In the genomic region with DNA sequence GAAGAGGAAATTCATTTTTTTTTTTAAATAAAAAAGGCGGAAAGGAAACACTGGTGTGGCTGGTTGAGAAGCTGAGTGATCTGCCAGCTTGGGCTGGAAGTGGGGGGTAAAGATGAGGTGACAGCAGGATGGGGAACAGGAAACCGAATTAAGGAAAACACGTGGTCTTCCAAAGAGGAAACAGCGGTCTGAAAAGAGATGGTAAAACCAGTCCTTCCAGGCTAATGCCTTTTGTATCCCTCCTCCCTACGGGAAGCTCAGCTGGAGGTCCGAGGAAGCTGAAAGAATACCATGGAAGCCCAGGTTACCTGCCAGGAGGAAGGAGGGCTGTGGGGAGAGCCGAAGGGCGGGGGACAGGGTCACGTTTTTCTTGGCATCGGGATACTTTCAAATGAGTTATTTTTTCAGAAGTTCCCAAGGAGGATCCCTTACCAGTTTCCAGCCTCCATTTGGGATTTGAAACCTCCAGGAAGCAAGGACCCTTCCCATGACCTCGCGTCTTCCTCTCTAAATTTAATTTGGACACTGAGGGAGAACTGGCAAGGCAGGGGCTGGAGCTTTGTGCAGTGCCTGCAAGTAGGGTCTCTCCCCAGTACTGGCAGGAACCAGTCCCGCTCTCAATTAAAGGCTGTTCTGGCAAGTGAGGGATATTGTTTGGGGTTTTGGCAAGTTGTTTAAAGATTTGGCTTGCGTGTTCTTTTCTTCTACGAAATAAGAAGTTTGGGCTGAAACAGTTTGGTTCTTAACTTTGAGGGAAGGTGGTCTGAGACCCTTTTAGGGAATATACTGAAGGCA, we compare ENCODE assay signal across 9 mouse cellular contexts.
DNase-seq lines count a peak whose midpoint lies in the region; ATAC-seq and TF ChIP-seq lines count a peak whose summit lies in the region.
"Had no signal": no experiment of that assay in that cellular context is flagged by ENCODE, and none has a peak within 500 bp of the region (broad histone marks: within the 10 kb centered on the region; RNA-seq: fewer than 3 reads in every experiment).

No protein-coding gene starts in this region.

- H3K36me3 ChIP-seq in liver, postnatal 0 days (replicated peaks; ENCODE audit: insufficient read depth, low read length): no peaks in the 10 kb centered on the region
- H3K36me3 ChIP-seq in liver, embryonic 12.5 days: no peaks in the 10 kb centered on the region
- H3K36me3 ChIP-seq in forebrain, embryonic 15.5 days: no peaks in the 10 kb centered on the region
- H3K36me3 ChIP-seq: neural tube, embryonic 13.5 days had no signal

- H3K4me2 ChIP-seq in liver, postnatal 0 days (ENCODE audit: low read depth, low read length): peak overlapping the region; percentile 31; the same call in 1 of the 2 replicates
- no peak overlapping the region for H3K4me2 ChIP-seq in liver, embryonic 12.5 days
- H3K4me2 ChIP-seq in forebrain, embryonic 15.5 days (replicated peaks): 0 out of 2 replicates have a peak overlapping the region, but pooled peaks have one; percentile 1
- H3K4me2 ChIP-seq: neural tube, embryonic 13.5 days had no signal

- H3K27me3 ChIP-seq in liver, postnatal 0 days (ENCODE audit: insufficient read depth, low read length): no peaks in the 10 kb centered on the region
- H3K27me3 ChIP-seq in liver, embryonic 12.5 days (replicated peaks): peaks cover 52% of the 10 kb centered on the region
- H3K27me3 ChIP-seq in forebrain, embryonic 15.5 days: no peaks in the 10 kb centered on the region
- H3K27me3 ChIP-seq: neural tube, embryonic 13.5 days had no signal

- no peak for TF ChIP-seq EP300 in liver, postnatal 0 days (IDR thresholded peaks at IDR 0.05; ENCODE audit: low read depth)

- H3K4me3 ChIP-seq in liver, postnatal 0 days (ENCODE audit: low read depth, low read length): no peak overlapping the region
- no peak overlapping the region for H3K4me3 ChIP-seq in liver, embryonic 12.5 days
- H3K4me3 ChIP-seq in forebrain, embryonic 15.5 days: no peak overlapping the region
- H3K4me3 ChIP-seq: neural tube, embryonic 13.5 days had no signal

- no peak for DNase-seq in liver, postnatal 0 days
- peak; percentile 38 for DNase-seq in heart, postnatal 4 days
- no peak for DNase-seq in thymus, postnatal 14 days
- DNase-seq in cerebellum, adult 9-11 months: no peak
- DNase-seq in gastrocnemius, postnatal 36 days: no peak

- ATAC-seq in liver, postnatal 0 days: no peak
- ATAC-seq in liver, embryonic 12.5 days: no peak
- ATAC-seq in forebrain, embryonic 15.5 days (replicated peaks): 0 out of 2 replicates have a peak, but pooled peaks have one; percentile 55
- peak; percentile 74 for ATAC-seq in megakaryocyte progenitor cell, adult 5-6 weeks (replicated peaks; ENCODE audit: poor library complexity)

- TF ChIP-seq CTCF in liver, postnatal 0 days (IDR thresholded peaks at IDR 0.05; ENCODE audit: low read depth): no peak

- peaks cover 16% of the 10 kb centered on the region for H3K4me1 ChIP-seq in liver, postnatal 0 days (ENCODE audit: insufficient read depth)
- peaks cover 18% of the 10 kb centered on the region for H3K4me1 ChIP-seq in liver, embryonic 12.5 days
- H3K4me1 ChIP-seq in forebrain, embryonic 15.5 days: peaks cover 10% of the 10 kb centered on the region; the same call in 1 of the 2 replicates

- H3K9me3 ChIP-seq in liver, postnatal 0 days (ENCODE audit: low read length): no peaks in the 10 kb centered on the region
- no peaks in the 10 kb centered on the region for H3K9me3 ChIP-seq in liver, embryonic 12.5 days (replicated peaks)
- H3K9me3 ChIP-seq in forebrain, embryonic 15.5 days: no peaks in the 10 kb centered on the region
- H3K9me3 ChIP-seq: neural tube, embryonic 13.5 days had no signal

- intact Hi-C loops in gastrocnemius, postnatal 36 days (cut with DNase I): no loop called here

- 33% methylated on average over 15 of the region's 15 CpGs for WGBS in liver, postnatal 0 days (ENCODE audit: insufficient replicate concordance)
- 27% methylated on average over 15 of the region's 15 CpGs for WGBS in liver, embryonic 12.5 days (ENCODE audit: insufficient replicate concordance)
- 40% methylated on average over 15 of the region's 15 CpGs for WGBS in forebrain, embryonic 15.5 days

- no peak overlapping the region for H3K27ac ChIP-seq in liver, postnatal 0 days (ENCODE audit: low read depth)
- no peak overlapping the region for H3K27ac ChIP-seq in liver, embryonic 12.5 days
- no peak overlapping the region for H3K27ac ChIP-seq in forebrain, embryonic 15.5 days (replicated peaks)
- H3K27ac ChIP-seq: neural tube, embryonic 13.5 days had no signal

- H3K9ac ChIP-seq in liver, postnatal 0 days (replicated peaks): no peak overlapping the region
- H3K9ac ChIP-seq in liver, embryonic 12.5 days: no peak overlapping the region
- H3K9ac ChIP-seq in forebrain, embryonic 15.5 days (replicated peaks): no peak overlapping the region
- H3K9ac ChIP-seq: neural tube, embryonic 13.5 days had no signal

Comparison
In these comparisons a context has a peak if more than half of its experiments do, and no peak if none do; other contexts are left out.
1. ATAC-seq: peak in forebrain, embryonic 15.5 days (single experiment) and megakaryocyte progenitor cell, adult 5-6 weeks (single experiment); none in liver, postnatal 0 days (single experiment) and liver, embryonic 12.5 days (single experiment).